Mouse (Mus musculus): ENCODE measurements at regions not wholly inside any gene's neighbourhood (a gene's known extent, or its start where the extent isn't known, plus 50 kb on each side); places are given as distances from the start of the nearest gene placed in this dataset.

DNA sequence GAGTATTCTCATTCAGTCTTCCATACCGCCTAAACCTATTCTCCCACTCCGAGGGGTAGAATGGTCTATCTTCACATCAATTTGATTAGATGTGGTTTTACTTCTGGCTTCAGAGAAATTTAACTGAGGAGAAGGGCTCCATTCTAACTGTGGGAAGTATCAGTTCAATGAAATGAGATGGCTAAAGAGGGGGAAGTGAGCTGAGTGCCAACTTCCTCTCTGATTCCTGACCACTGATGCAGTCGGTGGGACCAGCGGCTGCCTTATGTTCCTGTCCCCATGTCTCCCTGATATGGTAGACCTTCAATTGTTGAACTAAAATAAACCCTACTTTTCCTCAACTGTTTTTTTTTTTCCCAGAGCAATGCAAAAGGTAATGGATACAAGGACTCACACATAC is 300.1 kb downstream of the Maf start:
- TF ChIP-seq CTCF (conservative IDR thresholded peaks at IDR 0.05; ENCODE audit: low read length) = no peak
- no peak for TF ChIP-seq POU5F1 (IDR thresholded peaks at IDR 0.05; ENCODE audit: borderline replicate concordance, low read length)
